Mouse (Mus musculus) forebrain, embryonic 15.5 days (tissue): ENCODE data around the gene BC049730. TPM values are rescaled to one million over a fixed set of nuclear protein-coding genes. Genes with fewer than 3 reads are reported as not detected.
"Not testable (repeated sequence)": the region's sequence is repeated elsewhere in the genome, so short reads cannot be mapped to it uniquely, and the experiment has no call there.

Experiments
- ATAC-seq: fragments of 200-750 bp; cut with Nextera tagmentation; replicated peaks from 2 replicates; pipeline ENCODE4 v1.8.0; 2017; ENCODE audit warnings: mild to moderate bottlenecking, moderate TSS enrichment, moderate library complexity
- H3K27ac ChIP-seq: fragments of 300-500 bp; sonication (generic); replicated peaks from 2 replicates; pipeline ENCODE4 v1.5.1; 2015; ENCODE audit warnings: mild to moderate bottlenecking, inconsistent platforms
- H3K27me3 ChIP-seq: fragments of 300-500 bp; sonication (generic); 2 replicates; pipeline ENCODE4 v1.6.1; 2015; ENCODE audit warnings: inconsistent platforms
- H3K36me3 ChIP-seq: fragments of 300-500 bp; sonication (generic); 2 replicates; pipeline ENCODE4 v1.6.1; 2015; ENCODE audit warnings: mild to moderate bottlenecking, inconsistent platforms
- H3K4me1 ChIP-seq: fragments of 300-500 bp; sonication (generic); 2 replicates; pipeline ENCODE4 v1.6.1; 2015; ENCODE audit warnings: inconsistent platforms
- H3K4me2 ChIP-seq: fragments of 300-500 bp; sonication (generic); replicated peaks from 2 replicates; pipeline ENCODE4 v1.6.1; 2015; ENCODE audit warnings: mild to moderate bottlenecking, inconsistent platforms
- H3K4me3 ChIP-seq: fragments of 300-500 bp; sonication (generic); 2 replicates; pipeline ENCODE4 v1.5.1; 2015; ENCODE audit warnings: mild to moderate bottlenecking, inconsistent platforms
- H3K9ac ChIP-seq: fragments of 300-500 bp; sonication (generic); replicated peaks from 2 replicates; pipeline ENCODE4 v1.6.1; 2015; ENCODE audit warnings: mild to moderate bottlenecking, inconsistent platforms
- H3K9me3 ChIP-seq: fragments of 300-500 bp; sonication (generic); 2 replicates; pipeline ENCODE4 v1.6.1; 2016; ENCODE audit warnings: inconsistent platforms
- WGBS: fragments of 180-500 bp; shearing (Covaris S2); methylation state at CpG from one replicate; pipeline ENCODE4 v1.1.7; 2015; ENCODE audit warnings: mixed read lengths; 5-methylcytosine and 5-hydroxymethylcytosine counted together
- polyA plus RNA-seq: library from polyadenylated mRNA; unstranded; fragments of >200 nt; fragmentation: Nextera tagmentation; extraction: Ambion mirVana; gene quantifications from 2 replicates; pipeline ENCODE4 v1.2.1, GENCODE M21; 2015

Gene BC049730
- not detected in 2 replicates for polyA plus RNA-seq

DNA sequence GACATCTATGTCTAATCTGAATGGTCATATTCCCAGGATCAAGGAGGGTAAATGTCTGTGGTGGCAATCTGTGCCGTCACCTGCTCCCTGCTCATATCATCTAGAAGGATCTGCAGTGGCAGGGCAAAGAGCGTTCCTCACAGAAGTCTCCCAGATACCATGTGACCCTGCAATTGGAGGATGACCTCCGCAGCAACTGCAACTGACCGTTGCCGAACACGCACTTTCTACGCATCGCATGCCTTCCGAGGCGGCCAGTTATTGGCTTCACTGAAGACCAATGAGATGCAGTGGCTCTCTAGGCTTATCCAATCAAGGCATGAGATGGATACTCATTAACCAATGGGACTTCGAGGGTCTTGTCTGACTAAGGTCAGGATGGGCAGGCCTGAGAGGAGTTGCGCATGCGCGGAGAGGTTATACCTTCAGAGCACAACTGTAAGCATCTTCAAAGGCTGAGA lies at the start of gene BC049730:
Gene BC049730, plus strand, starts transcription at position 411 of the 461 bp plus-strand sequence.
- H3K9ac ChIP-seq: no peak within 1 kb of the TSS
- H3K4me2 ChIP-seq: no peak within 1 kb of the TSS
- H3K9me3 ChIP-seq: no peaks in the 10 kb centered on the region
- H3K36me3 ChIP-seq: no peaks in the 10 kb centered on the region
- H3K27me3 ChIP-seq: no peaks in the 10 kb centered on the region
- H3K4me1 ChIP-seq: no peaks in the 10 kb centered on the region
- WGBS: 96% methylated on average over 14 of the region's 14 CpGs
- H3K4me3 ChIP-seq: no peak within 1 kb of the TSS
- no peak for ATAC-seq
- H3K27ac ChIP-seq: no peak within 1 kb of the TSS

DNA sequence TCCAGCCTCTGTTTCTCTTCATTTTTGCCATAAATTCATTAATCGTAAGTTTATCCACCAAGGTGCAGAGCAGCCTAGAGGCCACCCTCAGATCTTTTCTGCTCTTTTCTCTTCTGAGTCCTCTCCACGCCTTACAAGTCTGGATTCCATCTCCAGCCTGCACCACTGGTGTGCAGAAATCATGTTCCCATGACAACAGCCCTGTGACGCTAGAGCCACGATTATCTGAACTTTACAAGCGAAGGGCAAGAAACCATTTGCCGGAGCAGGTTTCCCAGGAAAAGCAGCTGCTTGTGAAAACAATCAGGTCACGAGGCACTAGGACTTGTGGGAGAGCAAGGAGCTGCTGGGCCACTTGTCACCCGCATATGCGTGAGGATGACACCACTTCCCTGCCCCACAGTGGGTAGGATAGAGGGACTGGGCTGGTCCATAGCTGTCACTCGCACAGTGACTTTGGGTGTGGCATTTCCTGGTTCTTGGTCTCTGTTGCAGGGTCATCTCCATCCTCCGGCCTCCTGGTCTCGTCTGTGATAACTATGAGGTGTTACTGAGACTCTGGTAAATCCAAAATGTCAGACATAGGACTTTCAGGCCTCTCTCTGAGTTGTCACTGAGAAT lies 49.2 kb upstream of the BC049730 start:
- H3K9ac ChIP-seq: no peak overlapping the region
- ATAC-seq: no peak
- no peak overlapping the region for H3K4me3 ChIP-seq
- 0 out of 2 replicates have a peak, but pooled peaks cover 2% of the 10 kb centered on the region for H3K27me3 ChIP-seq
- 79% methylated on average over 12 of the region's 12 CpGs for WGBS
- H3K4me1 ChIP-seq: no peaks in the 10 kb centered on the region
- no peak overlapping the region for H3K27ac ChIP-seq
- H3K36me3 ChIP-seq: no peaks in the 10 kb centered on the region
- H3K4me2 ChIP-seq: no peak overlapping the region
- H3K9me3 ChIP-seq: no peaks in the 10 kb centered on the region

DNA sequence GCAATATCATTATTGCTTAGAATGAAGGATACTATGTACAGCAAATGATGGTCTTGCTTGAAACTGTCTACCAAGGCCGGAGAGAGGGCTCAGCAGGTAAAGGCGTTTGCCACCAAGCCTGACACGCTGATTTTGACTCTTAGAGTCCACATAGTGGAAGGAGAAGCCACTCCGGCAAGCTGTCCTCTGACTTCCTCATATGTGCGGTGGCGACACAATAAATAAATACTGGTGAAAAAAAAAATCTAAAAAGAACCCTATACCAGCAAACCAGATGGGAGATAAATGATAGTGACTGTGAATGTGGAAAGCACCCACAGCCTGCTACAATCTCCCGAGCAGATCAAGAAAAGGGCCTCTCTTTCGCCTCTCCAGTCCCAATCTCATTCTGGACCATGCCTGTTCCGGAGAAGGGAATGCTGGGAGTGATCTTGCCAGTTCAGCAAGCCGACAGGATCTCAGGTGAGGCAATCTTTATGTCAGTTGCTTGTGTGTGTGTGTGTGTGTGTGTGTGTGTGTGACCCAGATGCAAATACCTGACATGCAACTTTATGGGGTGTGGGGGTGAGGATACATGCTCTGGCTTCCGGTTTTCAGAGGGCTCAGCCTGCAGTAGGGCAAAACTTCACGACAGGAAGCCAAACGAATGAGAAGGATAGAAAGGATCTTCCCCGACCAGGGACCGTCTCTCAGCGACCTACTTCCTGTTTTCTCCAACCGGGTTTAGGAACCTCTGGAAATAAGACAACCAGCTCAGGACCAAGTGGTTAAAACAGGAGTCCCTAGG lies 47.7 kb upstream of the BC049730 start:
- no peak overlapping the region for H3K27ac ChIP-seq
- 74% methylated on average over 17 of the region's 17 CpGs for WGBS
- H3K27me3 ChIP-seq: 0 out of 2 replicates have a peak, but pooled peaks cover 2% of the 10 kb centered on the region
- no peaks in the 10 kb centered on the region for H3K36me3 ChIP-seq
- H3K4me3 ChIP-seq: no peak overlapping the region
- H3K4me1 ChIP-seq: no peaks in the 10 kb centered on the region
- no peak for ATAC-seq
- H3K4me2 ChIP-seq: no peak overlapping the region
- H3K9me3 ChIP-seq: no peaks in the 10 kb centered on the region
- no peak overlapping the region for H3K9ac ChIP-seq

DNA sequence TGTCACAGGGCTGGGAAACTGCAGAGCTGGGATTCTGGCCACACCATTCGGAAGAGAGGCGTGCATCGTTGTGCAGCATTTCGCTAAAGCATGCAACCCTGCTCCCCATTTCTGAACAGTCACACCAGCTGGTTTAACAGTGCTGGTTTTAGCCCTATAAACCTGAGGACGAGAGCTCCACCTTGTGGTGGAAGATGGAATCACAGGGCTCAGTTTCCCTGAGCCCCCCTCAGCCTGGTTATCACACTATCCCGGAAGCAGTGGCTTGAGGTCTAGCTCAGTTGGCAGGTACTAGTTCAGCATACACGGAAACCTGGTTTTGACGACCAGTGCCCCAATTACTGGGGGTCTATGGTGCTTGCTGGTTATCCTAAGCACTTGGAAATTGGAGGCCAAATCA lies 46.5 kb upstream of the BC049730 start:
- H3K9ac ChIP-seq: no peak overlapping the region
- H3K27me3 ChIP-seq: 0 out of 2 replicates have a peak, but pooled peaks cover 2% of the 10 kb centered on the region
- ATAC-seq: peak; percentile 58; the same call in 1 of the 2 replicates
- H3K36me3 ChIP-seq: no peaks in the 10 kb centered on the region
- H3K9me3 ChIP-seq: no peaks in the 10 kb centered on the region
- 15% methylated on average over 8 of the region's 8 CpGs for WGBS
- H3K4me1 ChIP-seq: no peaks in the 10 kb centered on the region
- H3K27ac ChIP-seq: no peak overlapping the region
- H3K4me2 ChIP-seq: no peak overlapping the region
- no peak overlapping the region for H3K4me3 ChIP-seq

DNA sequence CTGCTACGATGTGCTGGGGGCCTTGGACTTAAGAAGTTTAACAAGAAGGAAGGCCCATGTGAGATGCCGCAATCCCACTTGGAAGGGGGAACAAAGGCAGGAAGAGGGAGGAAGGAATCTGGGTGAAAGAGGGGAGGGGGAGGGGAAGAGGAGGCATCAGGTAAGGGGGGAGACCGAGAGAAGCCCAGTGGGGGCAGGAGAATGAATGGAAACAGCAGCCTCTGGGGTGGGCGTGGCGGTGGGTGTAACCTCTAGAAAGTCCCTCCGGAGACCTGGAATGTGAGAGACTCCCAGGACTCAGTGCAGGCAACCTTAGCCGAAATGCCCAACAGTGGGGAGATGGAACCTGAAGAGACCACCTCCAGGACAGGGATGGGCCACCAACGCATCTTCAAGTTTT lies 44.7 kb upstream of the BC049730 start:
- Histone ChIP-seq H3K4me3 (no peak overlapping the region), H3K27ac (no peak overlapping the region), H3K4me2 (no peak overlapping the region), H3K36me3 (no peaks in the 10 kb centered on the region), H3K9me3 (no peaks in the 10 kb centered on the region), H3K27me3 (0 out of 2 replicates have a peak, but pooled peaks cover 2% of the 10 kb centered on the region), H3K4me1 (no peaks in the 10 kb centered on the region), H3K9ac (no peak overlapping the region)
- WGBS: 34% methylated on average over 8 of the region's 8 CpGs
- ATAC-seq: no peak

DNA sequence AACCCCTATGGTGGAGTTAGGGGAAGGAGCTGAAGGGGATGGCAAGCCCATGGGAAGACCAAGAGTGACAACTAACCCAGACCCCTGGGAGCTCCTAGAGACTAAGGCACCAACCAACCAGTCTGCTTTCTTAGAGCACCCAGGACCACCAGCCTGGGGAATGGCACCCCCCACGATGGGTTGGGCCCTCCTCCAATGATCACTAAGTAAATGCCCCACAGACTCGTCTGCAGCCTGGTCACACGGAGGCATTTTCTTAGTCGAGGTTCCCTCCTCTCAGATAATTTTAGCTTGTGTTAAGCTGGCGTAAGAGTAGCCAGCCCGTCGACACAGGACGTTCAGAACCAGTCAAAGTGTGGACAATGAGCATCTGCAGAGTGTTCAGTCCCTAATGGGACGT lies 44.1 kb upstream of the BC049730 start:
- Histone ChIP-seq H3K36me3 (no peaks in the 10 kb centered on the region), H3K4me2 (no peak overlapping the region), H3K4me1 (no peaks in the 10 kb centered on the region), H3K9ac (no peak overlapping the region), H3K9me3 (no peaks in the 10 kb centered on the region), H3K4me3 (no peak overlapping the region), H3K27ac (no peak overlapping the region), H3K27me3 (0 out of 2 replicates have a peak, but pooled peaks cover 2% of the 10 kb centered on the region)
- 78% methylated on average over 9 of the region's 9 CpGs for WGBS
- ATAC-seq: no peak

DNA sequence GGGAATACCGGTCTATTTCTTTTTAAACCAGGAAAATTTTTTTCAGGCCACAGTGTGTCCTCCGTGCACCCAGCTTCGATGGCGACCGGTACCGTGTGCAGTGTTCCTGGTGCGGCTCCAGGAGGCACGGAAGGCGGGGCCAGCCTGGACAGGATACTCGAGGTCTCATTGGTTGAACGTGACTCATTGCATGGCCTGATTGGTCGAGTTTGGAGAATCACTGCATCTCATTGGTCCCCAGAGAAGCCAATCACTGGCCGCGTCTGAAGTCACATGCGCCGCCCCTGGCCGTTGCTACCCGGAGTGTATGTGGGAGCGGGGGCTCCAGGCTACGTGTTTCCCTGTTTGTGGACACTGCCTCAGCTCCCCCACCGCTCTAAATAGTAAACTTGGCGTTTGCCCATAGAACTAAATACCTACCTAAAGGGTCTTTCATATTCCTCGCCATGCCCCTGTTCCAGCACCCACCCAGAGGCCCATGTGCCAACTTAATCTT lies 37.0 kb upstream of the BC049730 start:
- no peak for ATAC-seq
- H3K9ac ChIP-seq: no peak overlapping the region
- H3K4me3 ChIP-seq: no peak overlapping the region
- WGBS: 95% methylated on average over 23 of the region's 23 CpGs
- no peaks in the 10 kb centered on the region for H3K36me3 ChIP-seq
- no peaks in the 10 kb centered on the region for H3K27me3 ChIP-seq
- H3K27ac ChIP-seq: no peak overlapping the region
- no peak overlapping the region for H3K4me2 ChIP-seq
- H3K9me3 ChIP-seq: no peaks in the 10 kb centered on the region
- H3K4me1 ChIP-seq: no peaks in the 10 kb centered on the region

DNA sequence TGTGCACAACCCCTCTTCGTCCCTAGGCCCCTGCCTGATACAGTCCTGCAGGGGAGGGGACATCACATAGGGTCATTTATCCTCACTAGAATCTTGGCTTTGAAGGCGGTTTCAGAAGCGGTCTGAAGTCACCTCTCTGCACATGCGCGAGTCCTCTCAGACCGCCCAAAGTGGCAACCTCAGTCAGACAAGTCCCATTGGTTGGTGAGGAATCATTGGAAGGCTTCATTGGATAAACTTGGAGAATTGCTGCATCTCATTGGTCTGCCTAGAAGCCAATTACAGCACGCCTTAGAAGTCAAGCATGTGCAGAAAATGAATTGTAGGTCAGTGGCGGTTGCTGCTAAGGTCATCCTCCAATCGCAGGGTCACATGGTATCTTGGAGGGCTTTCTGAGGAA lies 32.5 kb upstream of the BC049730 start, which contains the start of gene Tex101:
Gene Tex101, minus strand, starts transcription at position 101 of the 400 bp plus-strand sequence.
- H3K4me3 ChIP-seq: no peak within 1 kb of the TSS
- H3K27me3 ChIP-seq: no peaks in the 10 kb centered on the region
- WGBS: 90% methylated on average over 9 of the region's 9 CpGs
- no peak within 1 kb of the TSS for H3K4me2 ChIP-seq
- no peaks in the 10 kb centered on the region for H3K4me1 ChIP-seq
- no peaks in the 10 kb centered on the region for H3K36me3 ChIP-seq
- no peak for ATAC-seq
- H3K27ac ChIP-seq: no peak within 1 kb of the TSS
- no peaks in the 10 kb centered on the region for H3K9me3 ChIP-seq
- H3K9ac ChIP-seq: no peak within 1 kb of the TSS

DNA sequence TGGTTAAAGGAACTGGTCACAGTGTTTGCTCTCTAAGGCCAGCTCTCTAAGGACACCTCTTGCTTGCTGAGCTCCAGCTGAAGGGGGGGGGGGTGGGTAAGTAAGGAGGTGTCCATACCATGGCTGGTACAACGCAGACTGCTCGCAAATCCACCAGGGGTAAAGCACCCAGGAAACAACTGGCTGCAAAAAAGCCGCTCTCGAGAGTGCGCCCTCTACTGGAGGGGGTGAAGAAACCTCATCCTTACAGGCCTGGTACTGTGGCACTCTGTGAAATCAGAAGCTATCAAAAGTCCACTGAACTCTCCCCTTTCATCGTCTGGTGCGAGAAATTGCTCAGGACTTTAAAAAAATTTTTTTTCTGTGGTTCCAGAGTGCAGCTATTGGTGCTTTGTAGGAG lies 24.9 kb upstream of the BC049730 start:
- ATAC-seq, H3K4me2 ChIP-seq, H3K9me3 ChIP-seq, H3K4me1 ChIP-seq, H3K9ac ChIP-seq, H3K4me3 ChIP-seq, H3K36me3 ChIP-seq, H3K27me3 ChIP-seq, H3K27ac ChIP-seq: not testable (repeated sequence)
- 81% methylated on average over 7 of the region's 7 CpGs for WGBS

DNA sequence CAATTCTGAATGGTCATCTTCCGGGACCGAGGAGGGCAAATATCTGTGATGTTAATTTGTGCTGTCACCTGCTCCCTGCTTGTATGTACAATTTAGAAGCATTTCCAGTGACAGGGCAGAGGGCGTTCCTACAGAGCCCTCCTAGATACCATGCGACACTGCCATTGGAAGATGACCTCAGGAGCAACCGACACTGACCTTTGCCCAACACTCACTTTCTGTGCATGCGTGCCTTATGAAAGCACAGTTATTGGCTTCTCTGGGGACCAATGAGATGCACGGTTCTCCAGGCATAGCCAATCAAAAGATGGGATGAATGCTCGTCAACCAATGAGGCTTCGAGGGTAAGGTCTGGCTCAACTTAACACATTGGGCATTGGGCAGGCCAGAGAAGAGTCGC lies 21.5 kb upstream of the BC049730 start:
- H3K4me1 ChIP-seq, H3K9me3 ChIP-seq, H3K9ac ChIP-seq, H3K4me3 ChIP-seq, H3K27me3 ChIP-seq, H3K27ac ChIP-seq, H3K4me2 ChIP-seq, ATAC-seq, H3K36me3 ChIP-seq: not testable (repeated sequence)
- WGBS: 93% methylated on average over 10 of the region's 10 CpGs

DNA sequence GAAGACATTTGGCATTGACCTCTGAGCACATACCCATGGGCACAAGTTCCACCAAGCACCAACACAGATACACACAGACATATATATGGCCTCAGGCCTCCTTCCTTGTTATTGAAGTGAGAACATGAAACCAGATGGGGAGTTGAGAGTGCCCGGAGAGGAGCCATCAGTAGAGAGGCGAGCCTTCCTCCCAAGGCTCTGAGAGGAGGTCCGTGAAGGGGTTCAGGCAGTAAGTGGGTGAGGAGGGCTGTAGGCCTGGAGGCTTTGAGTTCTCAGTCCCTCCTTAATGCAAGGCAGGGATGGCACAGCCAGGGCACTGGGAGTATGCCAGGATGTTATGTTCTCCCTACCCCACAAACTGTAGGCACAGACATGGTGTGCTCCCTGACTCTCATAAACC lies 16.3 kb upstream of the BC049730 start:
- H3K4me2 ChIP-seq, H3K27ac ChIP-seq, H3K4me3 ChIP-seq, H3K9me3 ChIP-seq, H3K9ac ChIP-seq, H3K4me1 ChIP-seq, ATAC-seq, H3K27me3 ChIP-seq, H3K36me3 ChIP-seq: not testable (repeated sequence)
- 75% methylated on average over 3 of the region's 3 CpGs for WGBS

DNA sequence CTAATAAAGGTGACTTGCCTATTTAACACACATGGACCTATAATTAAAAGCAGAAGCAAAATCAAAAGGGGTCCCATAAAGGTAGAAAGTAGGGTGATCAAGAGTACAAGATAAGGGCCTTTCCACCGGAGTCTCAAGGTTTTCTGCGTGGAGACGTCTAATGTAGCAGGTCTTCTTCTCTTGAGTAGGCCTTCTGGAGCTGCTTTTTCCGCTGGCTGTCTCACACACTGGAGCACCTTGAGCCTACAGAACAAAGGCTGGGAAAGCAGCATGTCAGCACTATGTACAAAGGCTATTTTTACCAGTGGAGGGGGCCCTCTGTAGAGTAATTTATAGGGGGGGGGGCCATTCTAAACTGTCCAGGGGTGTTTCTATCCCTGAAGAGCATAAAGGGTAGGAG lies 11.2 kb upstream of the BC049730 start:
- not testable (repeated sequence) for H3K27me3 ChIP-seq, H3K9me3 ChIP-seq, ATAC-seq, H3K9ac ChIP-seq, H3K27ac ChIP-seq, H3K4me3 ChIP-seq, H3K4me1 ChIP-seq, H3K36me3 ChIP-seq, H3K4me2 ChIP-seq
- WGBS: 91% methylated on average over 4 of the region's 4 CpGs
